Mouse (Mus musculus): ENCODE results near the gene Ccdc113. TPM values are rescaled to one million over a fixed set of nuclear protein-coding genes. Genes with fewer than 3 reads are reported as not detected.

Gene Ccdc113
- polyA plus RNA-seq, 1 experiment from 2014 or later: 0.62 TPM

DNA sequence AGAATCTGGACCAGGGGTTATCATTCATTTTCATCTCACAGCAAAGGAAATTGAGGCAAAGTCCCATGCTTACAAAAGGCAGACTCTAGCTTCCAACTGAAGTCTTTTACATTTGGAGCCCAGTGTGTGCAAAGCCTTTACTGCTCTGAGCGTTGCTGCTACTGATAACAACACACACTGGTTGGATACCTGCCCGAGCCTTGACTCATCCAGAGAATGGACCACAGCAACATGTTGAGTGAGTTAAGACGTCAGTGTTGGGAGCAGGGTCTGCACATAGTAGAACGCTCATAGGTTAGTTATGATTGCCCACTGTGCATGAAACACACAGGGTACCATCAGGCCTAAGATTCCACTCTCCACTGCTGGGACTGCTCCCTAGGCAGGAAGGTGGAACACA lies 9.9 kb upstream of the Ccdc113 start:
- Histone ChIP-seq H3K9ac (ENCODE audit: low read length) (no peak overlapping the region), H3K4me3 (ENCODE audit: low read depth, low read length) (no peak overlapping the region), H3K9me3 (ENCODE audit: control insufficient read depth, low read length) (no peaks in the 10 kb centered on the region), H3K4me2 (replicated peaks; ENCODE audit: low read depth) (no peak overlapping the region), H3K27ac (replicated peaks) (no peak overlapping the region), H3K36me3 (ENCODE audit: control insufficient read depth, insufficient read depth, low read length) (no peaks in the 10 kb centered on the region), H3K27me3 (ENCODE audit: control insufficient read depth, insufficient read depth, low read length) (no peaks in the 10 kb centered on the region), H3K4me1 (replicated peaks; ENCODE audit: control insufficient read depth, insufficient read depth) (no peaks in the 10 kb centered on the region)
- DNase-seq (ENCODE audit: low spot score) (no peak), ATAC-seq (ENCODE audit: low FRiP score, low TSS enrichment) (no peak)
- TF ChIP-seq EP300 (optimal IDR thresholded peaks at IDR 0.05) (no peak), CTCF (IDR thresholded peaks at IDR 0.05; ENCODE audit: low read depth) (no peak)
- WGBS: 87% methylated on average over 4 of the region's 4 CpGs

DNA sequence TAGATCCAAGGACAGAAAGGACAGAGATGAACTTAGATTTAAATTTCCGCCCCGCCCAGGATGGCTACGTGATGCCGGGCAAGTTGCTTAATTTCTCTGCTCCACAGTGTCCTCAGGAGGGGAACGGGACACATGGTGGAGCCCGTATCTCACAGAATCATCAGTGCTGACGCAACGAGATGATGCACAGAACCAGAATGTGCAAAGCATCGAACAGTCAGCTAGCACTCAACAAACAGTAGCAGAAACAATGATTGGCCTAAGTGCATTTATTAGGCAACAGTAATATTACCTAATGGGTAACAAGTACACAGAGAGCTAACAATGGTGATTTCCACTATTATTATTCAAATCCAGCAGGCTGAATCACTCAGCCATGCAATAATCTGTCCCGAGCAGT lies 5.7 kb upstream of the Ccdc113 start:
- no peak overlapping the region for H3K9ac ChIP-seq (ENCODE audit: low read length)
- H3K9me3 ChIP-seq (ENCODE audit: control insufficient read depth, low read length): no peaks in the 10 kb centered on the region
- H3K4me3 ChIP-seq (ENCODE audit: low read depth, low read length): no peak overlapping the region
- TF ChIP-seq CTCF (IDR thresholded peaks at IDR 0.05; ENCODE audit: low read depth): no peak
- no peak for TF ChIP-seq EP300 (optimal IDR thresholded peaks at IDR 0.05)
- H3K4me2 ChIP-seq (replicated peaks; ENCODE audit: low read depth): no peak overlapping the region
- no peaks in the 10 kb centered on the region for H3K36me3 ChIP-seq (ENCODE audit: control insufficient read depth, insufficient read depth, low read length)
- H3K27ac ChIP-seq (replicated peaks): no peak overlapping the region
- no peak for ATAC-seq (ENCODE audit: low FRiP score, low TSS enrichment)
- no peaks in the 10 kb centered on the region for H3K27me3 ChIP-seq (ENCODE audit: control insufficient read depth, insufficient read depth, low read length)
- no peak for DNase-seq (ENCODE audit: low spot score)
- no peaks in the 10 kb centered on the region for H3K4me1 ChIP-seq (replicated peaks; ENCODE audit: control insufficient read depth, insufficient read depth)
- WGBS: 84% methylated on average over 10 of the region's 10 CpGs

DNA sequence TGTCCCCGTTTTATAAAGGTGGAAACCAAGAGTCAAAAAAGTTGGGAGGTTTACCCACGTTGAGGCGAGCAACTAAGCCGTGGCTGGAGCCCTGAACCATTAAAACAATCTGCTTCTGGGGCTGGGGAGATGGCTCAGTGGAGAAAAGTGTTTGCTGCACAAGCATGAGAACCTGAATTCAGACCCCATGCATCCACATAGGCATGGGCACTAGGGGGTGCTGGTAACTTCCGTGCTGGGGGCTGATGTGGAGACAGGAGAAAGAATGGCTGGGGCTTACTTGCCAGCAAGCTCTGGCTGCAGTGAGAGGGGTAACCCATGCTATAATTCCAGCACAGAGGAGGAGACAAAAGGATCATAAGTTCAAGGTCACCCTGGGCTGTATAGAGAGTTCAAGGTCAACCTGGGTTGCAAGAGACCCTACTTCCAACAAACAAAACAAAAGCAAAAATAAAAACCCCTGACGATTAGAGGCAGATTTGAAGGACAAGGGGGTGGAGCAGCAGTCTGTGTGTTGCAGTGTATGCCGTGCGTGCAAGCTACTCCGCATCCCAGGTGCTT lies 5.1 kb upstream of the Ccdc113 start:
- Histone ChIP-seq H3K36me3 (ENCODE audit: control insufficient read depth, insufficient read depth, low read length) (no peaks in the 10 kb centered on the region), H3K27me3 (ENCODE audit: control insufficient read depth, insufficient read depth, low read length) (no peaks in the 10 kb centered on the region), H3K9me3 (ENCODE audit: control insufficient read depth, low read length) (no peaks in the 10 kb centered on the region), H3K9ac (ENCODE audit: low read length) (no peak overlapping the region), H3K4me3 (ENCODE audit: low read depth, low read length) (no peak overlapping the region), H3K27ac (replicated peaks) (no peak overlapping the region), H3K4me1 (replicated peaks; ENCODE audit: control insufficient read depth, insufficient read depth) (no peaks in the 10 kb centered on the region), H3K4me2 (replicated peaks; ENCODE audit: low read depth) (no peak overlapping the region)
- ATAC-seq (ENCODE audit: low FRiP score, low TSS enrichment): no peak
- TF ChIP-seq EP300 (optimal IDR thresholded peaks at IDR 0.05): no peak
- TF ChIP-seq CTCF (IDR thresholded peaks at IDR 0.05; ENCODE audit: low read depth): 0 out of 2 replicates have a peak, but pooled peaks have one; percentile 18
- WGBS: 59% methylated on average over 9 of the region's 9 CpGs
- no peak for DNase-seq (ENCODE audit: low spot score)

DNA sequence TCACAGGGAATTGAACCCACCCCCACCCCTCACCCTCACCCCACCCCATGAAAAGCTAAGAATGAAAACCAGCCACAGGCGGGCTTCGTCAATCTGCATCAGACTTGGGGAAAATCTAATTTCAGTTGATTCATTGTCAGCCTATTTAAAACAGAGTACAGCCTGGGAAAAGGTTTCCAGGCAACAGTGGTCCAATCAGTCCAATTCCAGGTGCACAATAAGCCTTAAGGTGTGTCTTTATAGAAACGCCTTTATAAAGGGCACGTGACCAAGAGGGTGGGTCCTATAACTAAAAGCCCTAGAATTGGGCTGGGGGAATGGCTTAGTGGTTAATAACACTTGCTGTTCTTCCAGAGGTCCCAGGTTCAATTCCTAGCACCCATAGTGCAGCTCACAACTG lies 1.7 kb upstream of the Ccdc113 start:
- WGBS: 45% methylated on average over 4 of the region's 4 CpGs
- no peaks in the 10 kb centered on the region for H3K36me3 ChIP-seq (ENCODE audit: control insufficient read depth, insufficient read depth, low read length)
- no peaks in the 10 kb centered on the region for H3K27me3 ChIP-seq (ENCODE audit: control insufficient read depth, insufficient read depth, low read length)
- H3K9ac ChIP-seq (ENCODE audit: low read length): no peak overlapping the region
- TF ChIP-seq CTCF (IDR thresholded peaks at IDR 0.05; ENCODE audit: low read depth) (no peak), EP300 (optimal IDR thresholded peaks at IDR 0.05) (no peak)
- no peak overlapping the region for H3K4me2 ChIP-seq (replicated peaks; ENCODE audit: low read depth)
- H3K27ac ChIP-seq (replicated peaks): no peak overlapping the region
- DNase-seq (ENCODE audit: low spot score): peak; percentile 20
- no peak for ATAC-seq (ENCODE audit: low FRiP score, low TSS enrichment)
- H3K4me3 ChIP-seq (ENCODE audit: low read depth, low read length): no peak overlapping the region
- no peaks in the 10 kb centered on the region for H3K4me1 ChIP-seq (replicated peaks; ENCODE audit: control insufficient read depth, insufficient read depth)
- H3K9me3 ChIP-seq (ENCODE audit: control insufficient read depth, low read length): no peaks in the 10 kb centered on the region

DNA sequence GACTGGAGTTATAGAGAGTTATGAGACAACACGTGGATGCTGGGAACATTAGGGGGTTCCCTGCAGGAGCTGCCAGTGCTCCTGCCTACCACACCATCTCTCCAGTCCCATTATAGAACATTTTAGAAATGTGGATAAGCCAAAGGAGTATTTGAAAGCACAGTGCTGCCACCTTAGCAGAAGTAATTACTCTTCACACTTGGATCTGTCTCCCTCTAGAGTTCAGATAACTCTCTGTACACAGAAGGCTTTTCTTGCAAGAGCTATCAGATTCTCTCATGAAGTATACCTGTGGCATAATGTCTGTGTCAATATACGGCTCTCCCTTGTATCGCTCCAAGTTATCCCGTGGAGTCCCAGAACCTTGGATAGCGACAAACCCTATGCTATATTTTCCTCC lies 5.6 kb downstream of the Ccdc113 start:
- Histone ChIP-seq H3K9me3 (ENCODE audit: control insufficient read depth, low read length) (no peaks in the 10 kb centered on the region), H3K4me1 (replicated peaks; ENCODE audit: control insufficient read depth, insufficient read depth) (no peaks in the 10 kb centered on the region), H3K36me3 (ENCODE audit: control insufficient read depth, insufficient read depth, low read length) (no peaks in the 10 kb centered on the region), H3K27ac (replicated peaks) (no peak overlapping the region), H3K4me3 (ENCODE audit: low read depth, low read length) (no peak overlapping the region), H3K4me2 (replicated peaks; ENCODE audit: low read depth) (no peak overlapping the region), H3K9ac (ENCODE audit: low read length) (no peak overlapping the region), H3K27me3 (ENCODE audit: control insufficient read depth, insufficient read depth, low read length) (no peaks in the 10 kb centered on the region)
- DNase-seq (ENCODE audit: low spot score): no peak
- ATAC-seq (ENCODE audit: low FRiP score, low TSS enrichment): no peak
- no peak for TF ChIP-seq EP300 (optimal IDR thresholded peaks at IDR 0.05)
- peak; percentile 66 for TF ChIP-seq CTCF (IDR thresholded peaks at IDR 0.05; ENCODE audit: low read depth)
- WGBS: 62% methylated on average over 5 of the region's 5 CpGs

DNA sequence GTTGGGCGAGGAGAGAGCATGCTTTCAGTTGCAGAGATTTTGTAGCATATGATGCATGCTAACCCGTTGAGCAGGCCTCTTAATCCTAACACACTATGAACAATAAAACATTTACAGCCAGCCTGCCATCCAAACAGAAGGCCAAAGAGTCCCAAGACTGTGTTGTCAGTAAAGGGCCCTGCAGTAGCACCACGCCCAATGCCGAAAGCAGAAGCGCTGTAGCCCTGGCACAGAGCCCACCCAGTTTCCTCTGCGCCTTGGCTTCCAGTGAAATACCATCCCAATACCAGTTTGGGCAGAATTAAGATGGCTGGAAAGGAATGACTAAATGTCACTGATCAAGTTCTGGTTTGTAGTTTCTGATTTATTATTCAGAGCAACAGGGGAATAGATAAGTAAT lies 8.3 kb downstream of the Ccdc113 start:
- ATAC-seq (ENCODE audit: low FRiP score, low TSS enrichment): no peak
- TF ChIP-seq EP300 (optimal IDR thresholded peaks at IDR 0.05) (no peak), CTCF (IDR thresholded peaks at IDR 0.05; ENCODE audit: low read depth) (no peak)
- no peaks in the 10 kb centered on the region for H3K36me3 ChIP-seq (ENCODE audit: control insufficient read depth, insufficient read depth, low read length)
- H3K9me3 ChIP-seq (ENCODE audit: control insufficient read depth, low read length): no peaks in the 10 kb centered on the region
- no peak overlapping the region for H3K9ac ChIP-seq (ENCODE audit: low read length)
- no peak overlapping the region for H3K4me2 ChIP-seq (replicated peaks; ENCODE audit: low read depth)
- H3K4me1 ChIP-seq (replicated peaks; ENCODE audit: control insufficient read depth, insufficient read depth): no peaks in the 10 kb centered on the region
- DNase-seq (ENCODE audit: low spot score): no peak
- H3K4me3 ChIP-seq (ENCODE audit: low read depth, low read length): no peak overlapping the region
- H3K27me3 ChIP-seq (ENCODE audit: control insufficient read depth, insufficient read depth, low read length): no peaks in the 10 kb centered on the region
- WGBS: 72% methylated on average over 6 of the region's 6 CpGs
- H3K27ac ChIP-seq (replicated peaks): no peak overlapping the region
